Mouse (Mus musculus) right cerebral cortex, adult 2 months (tissue): Measurements from ENCODE around the gene Dnali1.
A peak's percentile ranks its signal among the peaks of the same experiment; 100 is the strongest.

Experiments used
- DNase-seq, 2 experiments: peaks; one replicate each; pipeline ENCODE4 v3.0.0; 2021 to 2022; ENCODE audit warnings: low spot score in 2 of 2

Gene Dnali1

DNA sequence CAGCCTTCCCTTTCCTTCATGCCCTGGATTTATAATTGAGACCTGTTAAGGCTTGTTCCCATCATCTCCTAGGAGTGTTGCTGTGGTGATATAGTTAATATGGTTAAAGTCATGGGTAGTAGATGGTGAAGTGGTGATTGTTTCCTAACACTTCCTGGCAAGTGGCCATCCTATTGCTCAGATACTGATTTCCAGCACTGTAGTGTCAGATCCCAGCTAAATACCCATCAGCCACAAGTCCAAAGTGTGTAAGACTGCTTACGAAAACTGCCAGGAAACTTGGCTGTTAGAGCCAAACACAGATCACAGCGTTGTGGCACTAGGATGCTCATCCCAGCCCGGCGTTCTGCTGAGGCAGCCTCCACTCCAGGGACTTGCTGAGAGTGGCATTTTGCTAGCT lies 31.2 kb downstream of the Dnali1 start:
- DNase-seq, result no peak

DNA sequence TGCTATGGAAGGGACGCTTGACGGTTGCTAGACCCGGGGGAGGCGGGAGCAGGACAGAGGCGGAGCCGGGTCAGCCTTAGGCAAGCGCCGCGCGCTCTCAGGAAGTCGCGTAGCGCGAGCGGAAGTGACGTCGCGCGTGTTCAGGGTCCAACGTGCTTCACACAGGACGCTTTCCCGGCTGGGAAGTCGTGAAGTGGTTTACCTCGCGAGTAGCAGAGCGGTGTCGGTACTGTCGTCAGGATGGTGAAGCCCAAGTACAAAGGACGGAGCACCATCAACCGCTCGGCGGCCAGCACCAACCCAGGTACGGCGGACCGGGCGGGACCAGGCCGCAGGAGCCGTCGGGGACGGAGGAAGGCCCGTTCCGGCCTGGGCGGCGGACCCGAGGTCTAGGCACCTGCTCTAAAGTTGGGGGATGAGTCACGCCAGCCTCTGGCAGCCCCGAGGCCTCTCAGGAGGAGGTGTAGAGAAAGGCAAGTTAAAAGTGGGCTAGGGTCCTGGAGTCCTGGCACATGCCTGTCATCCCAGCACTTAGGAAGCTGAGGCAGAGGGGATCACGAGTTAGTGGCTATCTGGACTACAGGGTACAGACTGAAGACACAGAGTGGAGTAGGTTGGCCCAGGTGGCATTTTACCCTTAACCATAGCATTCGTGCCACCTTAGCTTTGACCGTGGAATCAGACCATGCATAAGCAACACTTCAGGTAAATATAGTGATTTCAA lies 35.5 kb downstream of the Dnali1 start:
- DNase-seq, result peak; percentile 91 to 97

DNA sequence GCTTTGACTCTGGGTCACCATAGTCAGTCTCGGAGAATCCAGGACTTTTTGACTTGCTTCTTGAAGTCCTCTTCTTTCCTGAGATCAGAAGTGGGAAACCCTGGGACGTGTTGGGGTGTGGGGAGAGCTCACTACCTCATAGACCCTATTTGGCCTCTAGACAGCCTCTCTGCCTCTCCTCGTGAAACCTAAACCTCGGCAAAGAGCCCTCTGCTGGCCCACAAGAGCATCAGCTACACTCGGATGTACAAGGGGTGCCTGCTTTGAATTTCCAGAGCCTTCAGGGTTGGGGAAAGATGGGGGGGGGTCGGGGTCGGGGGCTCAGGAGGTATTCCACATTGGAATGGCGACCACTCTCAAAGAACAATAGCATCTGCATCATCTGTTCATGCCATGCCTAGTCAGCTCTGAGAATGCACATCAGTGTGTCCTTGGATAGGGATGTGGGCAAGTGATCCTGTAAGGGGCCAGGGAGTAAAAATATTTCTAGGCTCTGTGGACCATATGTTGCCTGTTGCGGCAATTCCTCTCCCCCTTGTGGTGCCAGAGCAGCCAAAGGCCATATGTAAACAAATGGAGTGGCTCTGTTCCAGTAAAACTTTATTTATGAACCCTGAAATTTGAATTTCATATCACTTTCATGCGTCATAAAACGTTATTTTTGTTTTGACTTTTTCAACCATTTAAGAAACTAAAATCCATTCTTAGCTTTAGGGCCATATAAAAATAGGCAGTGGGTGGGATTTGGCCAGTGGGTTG lies 44.5 kb downstream of the Dnali1 start:
- DNase-seq, result peak in 1 of 2 experiments; percentile 14

DNA sequence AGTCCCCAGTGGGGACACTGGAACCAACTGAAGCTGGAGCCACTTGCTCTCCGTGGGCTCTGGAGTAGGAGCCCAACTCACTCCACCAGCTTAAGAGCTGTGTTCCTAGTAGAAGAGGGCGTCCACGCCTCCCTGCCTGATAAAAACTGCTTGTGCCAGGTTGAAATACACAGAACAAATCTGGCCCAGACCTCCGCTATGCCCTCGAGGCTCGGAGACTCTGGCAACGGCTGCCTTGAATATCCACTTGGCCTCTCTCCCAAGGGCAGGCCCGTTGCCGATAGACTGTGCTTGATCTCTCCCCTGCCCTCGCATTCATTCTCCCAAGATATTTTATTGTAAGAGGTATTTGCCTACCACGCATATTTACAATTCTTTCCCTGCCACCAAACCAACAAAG lies 48.1 kb downstream of the Dnali1 start:
- no peak for DNase-seq

DNA sequence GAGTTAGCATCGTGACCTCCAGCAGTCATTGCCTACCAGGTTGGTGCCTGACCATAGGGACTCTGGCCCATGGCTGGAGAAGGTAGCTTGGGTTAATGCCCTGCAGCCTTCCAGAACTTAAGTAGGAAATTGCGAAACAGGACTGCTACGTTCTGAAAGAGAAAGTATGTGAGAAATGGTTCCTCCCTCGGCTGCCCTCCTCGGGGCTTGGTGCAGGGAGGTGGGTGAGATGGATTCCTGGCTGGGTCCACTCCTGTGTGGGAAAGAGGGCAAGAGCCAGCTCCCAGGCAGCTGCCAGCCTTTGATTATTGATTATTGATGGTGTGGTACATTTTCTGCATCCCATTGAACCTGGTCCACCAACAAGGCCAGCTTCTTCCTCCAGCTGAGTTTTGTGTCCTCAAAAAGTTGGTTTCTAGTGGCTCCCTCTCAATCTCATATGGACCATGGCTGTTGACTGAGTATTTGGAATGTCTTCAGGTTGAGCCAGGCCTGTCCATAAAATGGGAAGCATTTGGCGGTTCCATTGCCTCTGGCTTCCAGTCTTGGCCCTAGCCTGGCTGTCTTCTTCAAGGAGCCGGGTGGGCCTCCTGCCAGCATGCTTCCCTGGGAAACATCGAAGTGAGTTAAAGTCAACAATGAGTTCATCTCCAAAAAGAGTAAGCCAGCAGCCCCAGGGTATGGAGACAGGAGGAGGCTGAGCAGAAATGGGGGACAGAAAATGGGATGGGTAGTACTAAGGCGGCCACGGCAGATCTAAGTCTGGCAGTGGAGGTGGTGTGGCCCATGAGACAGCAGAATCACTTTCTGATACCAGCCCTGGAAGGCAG lies 49.5 kb downstream of the Dnali1 start, which contains the start of gene Gnl2:
TSS of gene Gnl2 (plus strand) at position 780 of the 830 bp plus-strand sequence.
- DNase-seq, result no peak

DNA sequence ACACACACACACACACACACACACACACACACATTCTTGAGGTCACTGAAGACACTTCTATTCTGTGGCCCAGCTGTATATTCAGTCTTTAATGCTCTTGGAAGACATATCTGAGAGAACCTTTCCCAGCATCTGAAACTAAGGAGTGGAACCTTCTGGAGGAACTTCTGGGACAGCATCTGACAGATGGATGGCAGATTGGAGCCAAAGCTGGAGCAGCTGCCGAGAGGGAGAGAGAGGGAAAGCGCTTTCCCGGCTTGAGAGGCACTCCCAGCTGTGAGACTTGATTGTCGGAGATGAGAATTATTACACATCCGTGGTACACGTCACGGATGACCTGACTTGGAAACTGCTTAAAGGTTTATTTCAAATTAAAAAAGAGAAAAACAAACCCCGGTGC lies 56.8 kb downstream of the Dnali1 start:
- no peak for DNase-seq

DNA sequence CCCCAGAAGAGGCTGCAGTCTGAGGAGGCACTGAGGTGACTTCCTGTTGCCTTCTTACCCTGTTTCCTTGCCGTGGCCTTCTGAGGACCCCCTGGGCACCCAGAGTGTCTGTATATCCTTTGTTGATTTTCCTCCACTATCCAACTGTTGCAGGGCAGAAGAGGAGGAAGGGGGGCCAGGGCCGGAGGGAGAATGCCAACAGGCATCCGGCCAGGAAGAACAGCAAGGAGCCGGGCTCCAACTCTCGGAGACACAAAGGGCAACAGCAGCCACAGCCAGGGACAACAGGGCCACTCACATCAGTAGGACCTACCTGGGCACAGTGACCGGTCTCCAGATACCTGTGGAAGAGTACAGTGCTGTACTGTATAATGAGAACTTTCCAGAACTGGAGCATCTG lies 57.3 kb downstream of the Dnali1 start:
- DNase-seq, result no peak

DNA sequence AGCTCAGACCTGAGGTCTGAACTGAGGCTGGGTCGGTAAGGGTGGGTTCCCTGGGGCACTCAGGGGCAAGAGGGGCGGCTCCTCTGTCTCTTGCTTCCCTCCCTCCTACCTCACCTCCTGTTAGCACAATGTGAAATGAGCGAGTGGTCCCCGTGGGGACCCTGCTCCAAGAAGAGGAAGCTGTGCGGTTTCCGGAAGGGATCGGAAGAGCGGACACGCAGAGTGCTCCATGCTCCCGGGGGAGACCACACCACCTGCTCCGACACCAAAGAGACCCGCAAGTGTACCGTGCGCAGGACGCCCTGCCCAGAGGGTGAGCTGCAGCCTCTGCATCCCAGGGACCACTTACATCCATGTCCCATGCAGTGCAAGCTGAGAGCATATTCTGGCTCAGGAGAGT lies 58.0 kb downstream of the Dnali1 start:
- no peak for DNase-seq
